Mouse (Mus musculus): ENCODE data around the gene Pask. TPM values are rescaled to one million over a fixed set of nuclear protein-coding genes. Genes with fewer than 3 reads are reported as not detected.
A peak's percentile ranks its signal among the peaks of the same experiment; 100 is the strongest.
"Not testable (repeated sequence)": the region's sequence is repeated elsewhere in the genome, so short reads cannot be mapped to it uniquely, and the experiment has no call there.

Gene Pask
- total RNA-seq (2021): under 1 TPM; 0.30 to 0.31 TPM
- long read RNA-seq, experiment 1: 0 reads
- long read RNA-seq, experiment 2: 0 reads

DNA sequence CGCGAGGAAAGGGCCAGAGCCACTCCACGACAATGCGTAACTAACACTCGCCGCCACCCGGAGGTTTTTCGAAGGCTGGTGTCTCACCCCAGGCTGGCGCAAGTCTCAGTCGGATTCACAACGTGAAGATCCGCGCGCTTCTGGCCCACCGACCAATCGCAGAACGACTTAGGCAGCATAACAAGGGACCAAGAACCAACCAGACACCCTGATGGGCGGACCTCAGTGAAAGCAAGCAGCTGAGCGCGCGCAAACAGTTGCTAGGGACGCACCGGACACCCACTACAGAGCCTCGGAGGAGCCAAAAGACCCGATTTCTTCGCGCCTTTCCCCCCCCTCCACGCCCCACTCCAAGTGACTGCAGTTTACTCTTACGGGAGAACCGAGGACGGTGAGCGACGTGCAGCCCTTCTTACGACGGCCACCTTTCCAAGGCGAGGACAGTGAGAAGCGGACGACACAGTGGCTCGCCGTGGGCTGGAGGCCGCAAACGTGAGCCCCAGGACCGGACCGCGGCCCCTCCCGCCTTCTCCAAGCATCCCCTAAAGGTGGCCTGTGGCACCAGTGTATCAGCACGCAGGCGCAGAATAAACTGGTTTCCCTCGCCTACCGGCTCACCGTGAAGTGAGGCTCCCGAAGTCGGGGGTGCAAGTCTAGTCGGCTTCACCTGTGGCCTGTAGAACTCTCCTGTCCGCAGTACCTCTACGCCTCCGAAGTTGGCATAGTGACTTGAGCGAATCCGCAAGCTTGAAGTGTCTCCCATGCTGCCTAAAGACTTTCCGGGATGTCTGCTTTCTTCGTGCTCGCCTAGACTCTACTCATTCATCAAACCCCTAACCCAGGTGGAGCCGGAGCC is at the start of gene Pask, which contains the start of gene Ppp1r7:
Pask (minus strand) TSS at position 835 of the 856 bp plus-strand sequence.
Ppp1r7 (plus strand) TSS at position 207 of the 856 bp plus-strand sequence.
- DNase-seq: peak; percentile 97

DNA sequence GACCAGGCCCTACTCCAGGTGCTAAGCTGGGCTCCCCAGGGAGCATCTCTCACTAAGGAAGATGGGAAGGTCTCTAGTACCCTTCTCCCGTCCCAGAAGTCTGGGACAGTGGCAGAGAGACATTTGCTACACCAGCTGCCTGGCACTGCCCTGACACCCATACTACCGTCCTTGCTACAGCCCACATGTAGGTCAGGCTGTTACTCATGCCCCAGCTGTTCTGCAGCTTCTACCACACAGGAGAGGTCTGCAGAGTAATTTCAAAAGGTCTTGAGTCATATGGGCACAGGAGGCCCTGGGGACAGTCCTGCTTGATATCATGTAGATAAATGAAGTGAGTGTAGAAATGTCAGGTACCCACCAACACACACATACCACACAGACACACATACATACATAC is 45.6 kb upstream of the Pask start:
- DNase-seq: no peak

- DNase-seq: no peak
These were observed 43.9 kb upstream of the Pask start for GRCm38 (mm10) chr1:93387198-93387597.

GRCm38 (mm10) chr1:93379117-93379516 is 35.8 kb upstream of the Pask start:
- DNase-seq: no peak

GRCm38 (mm10) chr1:93377307-93377706 is 34.0 kb upstream of the Pask start:
- DNase-seq: no peak

GRCm38 (mm10) chr1:93373665-93374064 is 30.4 kb upstream of the Pask start, which contains the start of gene Ano7:
Gene Ano7 (plus strand): TSS chr1:93373930.
- DNase-seq: no peak

DNA sequence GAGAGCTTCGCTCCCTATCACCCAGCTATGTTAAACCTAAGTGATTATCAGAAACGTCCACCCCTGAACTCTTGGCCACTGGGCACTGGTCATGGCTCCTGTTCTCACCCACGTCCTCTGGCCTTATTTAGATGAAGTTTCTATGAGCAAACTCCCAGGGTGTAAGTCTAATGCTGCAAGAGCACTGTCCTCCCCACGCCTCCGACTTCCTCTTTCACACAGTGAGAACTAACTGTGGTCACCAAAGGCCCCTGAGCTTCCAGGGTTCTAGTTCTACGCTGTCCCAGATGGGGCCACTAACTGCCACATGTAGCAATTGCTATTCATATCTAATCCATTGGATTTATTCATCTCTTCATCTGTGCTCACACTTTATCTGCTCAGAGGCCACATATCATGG is 22.4 kb upstream of the Pask start:
- no peak for DNase-seq

DNA sequence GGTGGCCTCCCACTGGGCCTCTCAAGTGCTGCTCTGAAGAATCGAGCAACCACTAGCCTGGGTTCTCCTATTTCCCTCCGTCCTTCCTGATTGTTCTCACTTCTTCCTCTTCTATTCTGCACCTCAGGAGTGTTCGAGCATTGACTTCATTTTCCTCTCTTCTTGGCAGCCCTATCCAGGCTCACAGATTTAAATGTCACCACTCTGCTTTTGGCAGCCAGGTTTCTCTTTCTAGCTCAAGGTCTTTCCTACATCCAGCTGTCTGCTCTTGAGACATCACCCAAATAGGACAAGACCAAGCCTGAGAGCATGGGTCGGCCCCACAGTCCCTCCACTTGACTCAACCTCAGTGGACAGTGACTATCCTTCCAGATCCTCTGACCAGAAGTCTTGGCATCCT is 19.4 kb upstream of the Pask start:
- DNase-seq: no peak

- no peak for DNase-seq
These were observed 9.4 kb upstream of the Pask start for GRCm38 (mm10) chr1:93352724-93353123.

DNA sequence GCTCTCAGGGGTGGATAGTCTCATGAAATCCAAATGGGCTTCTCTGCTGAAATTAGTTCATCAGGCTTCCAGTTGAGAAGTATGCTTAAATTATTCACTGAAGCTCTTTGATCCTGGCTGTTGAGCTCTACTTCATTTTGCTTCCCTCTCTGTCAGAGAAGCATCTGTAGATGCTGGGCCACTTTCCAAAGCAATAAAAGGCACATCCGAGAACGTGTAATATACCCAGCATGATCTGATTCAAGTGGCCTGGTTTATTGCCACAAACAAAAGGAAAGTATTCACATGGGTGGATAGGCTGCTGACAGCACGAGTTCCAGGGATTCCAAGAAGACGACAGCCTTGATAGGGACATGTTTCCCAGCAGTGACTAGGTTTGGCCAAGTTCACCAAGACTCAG is 6.4 kb upstream of the Pask start:
- DNase-seq: no peak

DNA sequence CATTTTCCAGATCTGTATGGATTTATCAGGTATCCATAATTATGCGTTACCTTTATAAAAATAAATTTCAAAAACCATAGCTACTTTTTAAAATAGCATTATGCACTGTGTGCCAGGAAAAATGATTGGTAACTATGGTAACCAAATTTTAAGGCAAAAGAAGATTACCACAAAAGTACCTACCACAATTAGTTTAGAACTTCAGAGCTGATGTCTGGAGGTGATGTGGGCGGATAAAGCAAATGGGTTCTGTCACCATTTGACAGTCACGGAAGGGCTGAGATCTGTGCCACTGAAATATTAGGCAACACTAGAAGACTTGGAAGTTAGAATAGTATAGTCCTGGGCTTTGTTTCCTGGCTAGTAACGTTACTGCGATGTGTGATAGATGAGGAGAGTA is 3.9 kb upstream of the Pask start:
- DNase-seq: no peak

- DNase-seq: peak; percentile 95 to 97
These were observed 294 bp upstream of the Pask start for GRCm38 (mm10) chr1:93343504-93344047.

DNA sequence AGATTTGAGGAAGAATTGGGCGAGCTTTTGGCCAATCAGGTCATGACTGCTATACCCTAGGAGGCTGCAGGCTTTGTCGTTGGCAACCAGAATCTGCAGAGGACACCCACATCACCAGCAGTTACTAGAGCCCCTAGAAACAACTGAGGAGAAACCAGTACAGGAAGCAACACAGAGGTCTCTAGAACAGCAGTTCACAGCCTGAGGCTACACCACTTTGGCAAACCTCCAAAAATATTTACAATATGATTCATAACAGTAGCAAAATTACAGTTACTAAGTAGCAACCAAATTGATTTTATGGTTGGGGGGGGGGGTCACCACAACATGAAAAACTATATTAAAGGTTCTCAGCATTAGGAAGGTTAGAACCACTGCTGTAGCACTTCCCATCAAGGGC is 8.7 kb downstream of the Pask start:
- no peak for DNase-seq

- no peak for DNase-seq
These were observed 16.8 kb downstream of the Pask start for GRCm38 (mm10) chr1:93326446-93326845.

- no peak for DNase-seq
These were observed 19.3 kb downstream of the Pask start for GRCm38 (mm10) chr1:93323973-93324372.

DNA sequence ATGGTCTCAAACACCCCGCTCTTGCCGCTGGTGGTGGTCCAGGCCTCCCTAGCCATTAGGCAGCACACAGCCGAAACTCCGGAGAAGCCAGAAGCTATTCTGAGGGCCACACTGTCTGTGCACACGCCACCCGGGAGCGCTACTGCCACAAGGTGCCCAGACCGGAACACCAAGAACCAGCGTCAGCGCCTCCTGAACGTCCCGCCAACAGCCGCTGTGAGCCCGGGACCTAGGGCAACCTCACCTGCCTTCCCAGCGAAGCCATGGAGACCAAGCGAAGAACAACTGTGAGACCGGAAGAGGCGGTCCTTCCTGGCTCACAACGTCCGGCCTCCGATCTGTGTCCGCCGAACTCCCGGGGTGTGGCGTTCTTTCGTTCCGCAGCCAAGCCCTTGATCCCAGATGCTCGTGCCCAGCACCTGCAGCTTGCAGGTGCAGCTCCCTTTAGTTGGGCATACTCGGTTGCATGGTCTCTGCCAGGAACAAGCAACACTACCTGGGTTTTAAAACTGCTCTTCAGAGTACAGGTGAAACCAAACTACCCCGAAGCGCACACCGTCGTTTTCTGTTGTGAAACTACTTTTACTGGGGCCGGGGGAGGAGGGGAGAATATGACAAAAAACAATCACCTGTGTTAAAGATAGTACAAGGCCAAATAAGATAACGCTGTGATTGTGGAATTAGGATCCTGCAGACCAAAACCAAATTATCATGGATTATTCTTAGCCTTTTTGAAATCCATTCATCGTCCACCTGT is 37.5 kb downstream of the Pask start, which contains the start of gene Mterf4:
Mterf4 (minus strand) TSS at position 335 of the 757 bp plus-strand sequence.
- DNase-seq: peak; percentile 80 to 86

GRCm38 (mm10) chr1:93300578-93300977 is 42.7 kb downstream of the Pask start:
- peak; percentile 30 to 35 for DNase-seq

GRCm38 (mm10) chr1:93299791-93300190 is 43.5 kb downstream of the Pask start:
- no peak for DNase-seq

DNA sequence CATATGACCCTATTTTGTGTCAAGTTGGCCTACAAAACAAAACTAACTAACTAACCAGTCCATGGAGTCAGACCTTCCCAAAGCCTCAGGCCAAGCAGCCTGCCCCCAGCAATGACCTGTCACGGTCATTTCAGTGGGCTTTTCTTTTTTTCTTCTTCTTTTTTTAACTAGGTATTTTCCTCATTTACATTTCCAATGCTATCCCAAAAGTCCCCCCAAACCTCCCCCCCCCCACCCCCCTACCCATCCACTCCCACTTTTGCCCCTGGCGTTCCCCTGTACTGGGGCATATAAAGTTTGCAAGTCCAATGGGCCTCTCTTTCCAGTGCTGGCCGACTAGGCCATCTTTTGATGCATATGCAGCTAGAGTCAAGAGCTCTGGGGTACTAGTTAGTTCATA is 48.8 kb downstream of the Pask start:
- DNase-seq: not testable (repeated sequence)

DNA sequence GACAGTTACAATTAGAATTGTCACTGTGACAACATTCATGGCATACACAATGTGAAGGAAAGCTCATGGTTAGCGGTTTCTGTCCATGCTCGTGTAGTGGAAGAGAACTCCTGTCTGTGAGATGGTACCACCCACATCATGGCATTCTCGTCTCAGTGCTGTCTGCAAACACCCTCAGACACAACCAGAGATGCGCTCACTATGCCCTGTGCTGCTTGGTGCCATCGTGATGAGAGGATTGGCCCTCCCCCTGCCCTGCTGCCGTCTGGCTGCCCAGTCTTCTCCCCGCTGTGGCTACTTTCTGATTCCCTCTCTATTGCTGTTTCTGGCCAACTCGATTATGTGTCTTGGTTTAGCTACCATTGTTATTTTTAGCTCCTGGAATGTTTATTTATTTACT is 51.3 kb downstream of the Pask start:
- DNase-seq: no peak

DNA sequence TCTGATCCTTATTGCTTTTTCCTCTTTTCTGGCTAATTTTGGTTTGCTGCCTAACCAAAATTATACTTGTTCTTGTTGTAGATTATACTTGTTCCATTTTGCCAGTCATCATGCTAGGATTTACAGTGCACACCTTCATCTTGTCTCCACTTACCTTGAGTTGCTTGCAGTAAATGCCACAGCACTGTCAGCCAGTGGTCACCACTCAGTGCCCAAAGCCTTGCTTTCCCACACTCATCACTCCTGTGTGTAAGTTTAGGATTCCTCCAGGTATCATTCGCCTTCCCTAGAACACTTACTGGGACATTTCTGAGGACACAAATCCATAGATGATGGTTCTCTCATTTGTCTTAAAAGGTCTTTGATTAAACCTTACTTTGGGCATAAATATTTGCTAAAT is 51.7 kb downstream of the Pask start:
- no peak for DNase-seq

DNA sequence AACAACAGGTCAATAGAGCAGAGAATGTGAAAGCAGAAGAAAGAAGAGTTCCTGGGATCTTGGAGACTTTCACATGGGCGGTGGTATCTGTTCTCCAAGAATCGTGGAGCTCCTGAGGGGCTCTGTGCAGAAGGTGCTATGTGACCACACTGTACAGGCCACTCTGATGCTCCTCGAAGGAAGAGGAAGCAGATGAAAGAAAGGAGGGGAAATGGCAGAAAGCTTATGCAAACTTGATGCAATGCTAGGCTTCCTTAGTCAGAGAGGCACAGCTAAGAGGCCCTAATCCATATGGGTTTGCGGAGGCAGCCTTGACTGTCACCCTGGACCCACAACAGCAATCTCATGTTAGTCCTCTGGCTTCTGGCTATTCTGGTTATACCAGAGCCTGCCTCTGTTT is 52.3 kb downstream of the Pask start:
- DNase-seq: no peak

DNA sequence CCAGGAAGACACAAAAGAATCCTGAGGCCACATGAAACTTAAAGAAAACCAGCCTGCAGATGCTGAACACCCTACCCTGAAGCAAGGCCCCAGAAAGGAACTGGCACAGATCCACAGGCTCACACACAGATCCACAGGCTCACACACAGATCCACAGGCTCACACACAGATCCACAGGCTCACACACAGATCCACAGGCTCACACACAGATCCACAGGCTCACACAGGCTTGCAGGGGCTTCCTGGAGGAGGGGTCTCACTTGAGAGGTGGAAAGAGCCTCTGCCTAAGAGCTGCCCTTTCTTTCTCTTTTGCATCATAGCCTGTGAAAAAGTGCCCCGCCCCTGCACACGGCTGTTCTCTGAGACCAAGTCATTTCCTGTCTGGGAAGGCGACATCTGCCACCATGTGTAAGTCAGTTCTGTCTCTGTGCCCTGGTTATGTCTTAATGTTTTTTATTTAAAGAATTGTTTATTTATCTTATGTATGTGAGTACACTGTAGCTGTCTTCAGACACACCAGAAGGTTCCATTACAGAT is 53.5 kb downstream of the Pask start:
- DNase-seq: no peak

All from heart, adult 18-20 months (tissue).